Mouse (Mus musculus) intestine, postnatal 0 days (tissue): ENCODE data around the gene 4933407L21Rik. TPM values are rescaled to one million over a fixed set of nuclear protein-coding genes. Genes with fewer than 3 reads are reported as not detected.

ENCODE experiments used
- ATAC-seq: fragments of 200-750 bp; cut with Nextera tagmentation; 2 replicates; pipeline ENCODE4 v1.8.0; 2017; ENCODE audit warnings: mild to moderate bottlenecking, moderate TSS enrichment, moderate library complexity
- H3K27ac ChIP-seq: fragments of 300-500 bp; sonication (generic); 2 replicates; pipeline ENCODE4 v1.5.1; 2014; ENCODE audit warnings: mild to moderate bottlenecking, low read depth, low read length, moderate library complexity
- H3K27me3 ChIP-seq: fragments of 300-500 bp; sonication (generic); replicated peaks from 2 replicates; pipeline ENCODE4 v1.6.1; 2014; ENCODE audit warnings: low read length, mixed read lengths; ENCODE audit not compliant: control insufficient read depth, insufficient read depth
- H3K36me3 ChIP-seq: fragments of 300-500 bp; sonication (generic); 2 replicates; pipeline ENCODE4 v1.6.1; 2014; ENCODE audit warnings: mild to moderate bottlenecking, moderate library complexity; ENCODE audit not compliant: control insufficient read depth, insufficient read depth
- H3K4me1 ChIP-seq: fragments of 300-500 bp; sonication (generic); replicated peaks from 2 replicates; pipeline ENCODE4 v1.6.1; 2014; ENCODE audit warnings: antibody characterized with exemption, low read length, mixed read lengths; ENCODE audit not compliant: control insufficient read depth, insufficient read depth
- H3K4me2 ChIP-seq: fragments of 300-500 bp; sonication (generic); replicated peaks from 2 replicates; pipeline ENCODE4 v1.6.1; 2014; ENCODE audit warnings: low read depth, mild to moderate bottlenecking, moderate library complexity
- H3K4me3 ChIP-seq: fragments of 300-500 bp; sonication (generic); 2 replicates; pipeline ENCODE4 v1.5.1; 2014; ENCODE audit warnings: low read depth, low read length
- H3K9ac ChIP-seq: fragments of 300-500 bp; sonication (generic); 2 replicates; pipeline ENCODE4 v1.6.1; 2014; ENCODE audit warnings: mild to moderate bottlenecking, low read depth, low read length
- H3K9me3 ChIP-seq: fragments of 300-500 bp; sonication (generic); 2 replicates; pipeline ENCODE4 v1.6.1; 2016; ENCODE audit warnings: mixed run types; ENCODE audit not compliant: control insufficient read depth
- CTCF ChIP-seq: sonication (generic); IDR thresholded peaks from 2 replicates; pipeline ENCODE4 v1.5.1; 2016; ENCODE audit warnings: low read depth, mild to moderate bottlenecking, control low read depth, antibody characterized with exemption, moderate library complexity
- WGBS: fragments of 180-500 bp; shearing (Covaris S2); extraction: QIAGEN DNeasy Blood & Tissue Kit; methylation state at CpG from one replicate; pipeline ENCODE4 v1.1.7; 2014; 5-methylcytosine and 5-hydroxymethylcytosine counted together
- polyA plus RNA-seq: library from polyadenylated mRNA; unstranded; fragments of >200 nt; fragmentation: Nextera tagmentation; extraction: Ambion mirVana; gene quantifications from 2 replicates; pipeline ENCODE4 v1.2.1, GENCODE M21; 2015

Gene 4933407L21Rik
- polyA plus RNA-seq, 1 experiment from 2014 or later = 0.13 TPM

GRCm38 (mm10) chr1:85933631-85934465, 5.6 kb downstream of the 4933407L21Rik start:
- Histone ChIP-seq H3K36me3 (no peaks in the 10 kb centered on the region), H3K27me3 (no peaks in the 10 kb centered on the region), H3K27ac (no peak overlapping the region), H3K9me3 (no peaks in the 10 kb centered on the region), H3K9ac (no peak overlapping the region), H3K4me1 (0 out of 2 replicates have a peak, but pooled peaks cover 4% of the 10 kb centered on the region), H3K4me2 (peak overlapping the region; percentile 30), H3K4me3 (no peak overlapping the region)
- no peak for ATAC-seq
- TF ChIP-seq CTCF = no peak
- WGBS = 12% methylated on average over 11 of the region's 11 CpGs

- H3K4me1 ChIP-seq = 0 out of 2 replicates have a peak, but pooled peaks cover 4% of the 10 kb centered on the region
- no peaks in the 10 kb centered on the region for H3K36me3 ChIP-seq
- H3K9me3 ChIP-seq = no peaks in the 10 kb centered on the region
- H3K9ac ChIP-seq = no peak overlapping the region
- no peak overlapping the region for H3K27ac ChIP-seq
- no peak overlapping the region for H3K4me2 ChIP-seq
- 49% methylated on average over 7 of the region's 7 CpGs for WGBS
- no peaks in the 10 kb centered on the region for H3K27me3 ChIP-seq
- ATAC-seq = no peak
- TF ChIP-seq CTCF = no peak
- no peak overlapping the region for H3K4me3 ChIP-seq
Measured at GRCm38 (mm10) chr1:85934560-85934959, 6.3 kb downstream of the 4933407L21Rik start.

GRCm38 (mm10) chr1:85935148-85935852, 7.0 kb downstream of the 4933407L21Rik start:
- no peak for ATAC-seq
- Histone ChIP-seq H3K4me2 (no peak overlapping the region), H3K36me3 (no peaks in the 10 kb centered on the region), H3K9ac (no peak overlapping the region), H3K27ac (no peak overlapping the region), H3K4me3 (no peak overlapping the region), H3K9me3 (no peaks in the 10 kb centered on the region), H3K4me1 (0 out of 2 replicates have a peak, but pooled peaks cover 4% of the 10 kb centered on the region), H3K27me3 (no peaks in the 10 kb centered on the region)
- 56% methylated on average over 8 of the region's 8 CpGs for WGBS
- TF ChIP-seq CTCF = peak; percentile 85

GRCm38 (mm10) chr1:85936265-85936664, 8.0 kb downstream of the 4933407L21Rik start:
- ATAC-seq = no peak

GRCm38 (mm10) chr1:85937323-85937722, 9.0 kb downstream of the 4933407L21Rik start:
- ATAC-seq = no peak
- 0 out of 2 replicates have a peak, but pooled peaks cover 4% of the 10 kb centered on the region for H3K4me1 ChIP-seq
- H3K4me3 ChIP-seq = no peak overlapping the region
- H3K4me2 ChIP-seq = no peak overlapping the region
- TF ChIP-seq CTCF = no peak
- no peak overlapping the region for H3K9ac ChIP-seq
- no peaks in the 10 kb centered on the region for H3K36me3 ChIP-seq
- H3K27ac ChIP-seq = no peak overlapping the region
- no peaks in the 10 kb centered on the region for H3K27me3 ChIP-seq
- H3K9me3 ChIP-seq = no peaks in the 10 kb centered on the region
- whole genome bisulfite sequencing = 63% methylated on average over 1 of the region's 1 CpGs

More at GRCm38 (mm10) chr1:85936265-85936664, 8.0 kb downstream of the 4933407L21Rik start:
- Histone ChIP-seq H3K4me1 (0 out of 2 replicates have a peak, but pooled peaks cover 4% of the 10 kb centered on the region), H3K4me3 (no peak overlapping the region), H3K9me3 (no peaks in the 10 kb centered on the region), H3K9ac (no peak overlapping the region), H3K27me3 (no peaks in the 10 kb centered on the region), H3K27ac (no peak overlapping the region), H3K36me3 (no peaks in the 10 kb centered on the region), H3K4me2 (no peak overlapping the region)
- no peak for TF ChIP-seq CTCF
- 61% methylated on average over 6 of the region's 6 CpGs for WGBS

GRCm38 (mm10) chr1:85942318-85942717, 14.0 kb downstream of the 4933407L21Rik start:
- Histone ChIP-seq H3K9ac (no peak overlapping the region), H3K4me1 (no peaks in the 10 kb centered on the region), H3K36me3 (no peaks in the 10 kb centered on the region), H3K4me2 (no peak overlapping the region), H3K9me3 (no peaks in the 10 kb centered on the region), H3K4me3 (no peak overlapping the region), H3K27me3 (no peaks in the 10 kb centered on the region), H3K27ac (no peak overlapping the region)
- no peak for ATAC-seq
- no peak for TF ChIP-seq CTCF
- 85% methylated on average over 8 of the region's 8 CpGs for WGBS
